In the genomic region with DNA sequence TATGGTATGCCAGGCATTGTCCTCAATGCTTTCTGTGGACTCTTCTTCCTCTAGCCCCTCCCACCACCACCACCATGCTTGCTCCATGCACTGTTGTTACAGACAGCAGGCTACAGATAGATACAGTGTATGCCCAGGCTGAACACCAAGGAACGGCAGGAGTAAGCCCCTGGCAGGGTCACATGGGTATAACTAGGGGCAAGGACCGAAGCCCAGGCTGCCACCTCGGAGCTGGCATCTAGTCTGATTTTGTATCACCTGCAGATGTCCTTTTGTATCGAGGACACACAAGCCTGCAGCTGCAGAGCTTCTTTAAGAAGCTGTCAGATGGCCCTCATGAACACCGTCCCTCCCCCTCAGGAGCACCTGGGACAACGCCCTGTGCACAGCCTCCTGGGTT, we compare ENCODE assay signal across 21 mouse cellular contexts. TPM values are rescaled to one million over a fixed set of nuclear protein-coding genes. Genes with fewer than 3 reads are reported as not detected.
A peak's percentile ranks its signal among the peaks of the same experiment; 100 is the strongest.
DNase-seq lines count a peak whose midpoint lies in the region; ATAC-seq lines count a peak whose summit lies in the region.
"Had no signal": no experiment of that assay in that cellular context is flagged by ENCODE, and none has a peak within 500 bp of the region (broad histone marks: within the 10 kb centered on the region; RNA-seq: fewer than 3 reads in every experiment).

No protein-coding gene starts in this region.

- ATAC-seq in forebrain, embryonic 13.5 days = no peak
- ATAC-seq: inflammation-experienced regulatory T-cells, adult 6 months; liver, embryonic 12.5 days had no signal

- no peak overlapping the region for H3K4me2 ChIP-seq in forebrain, embryonic 13.5 days
- H3K4me2 ChIP-seq: liver, embryonic 12.5 days; lung, embryonic 14.5 days had no signal

- H3K4me3 ChIP-seq in forebrain, embryonic 13.5 days = no peak overlapping the region
- H3K4me3 ChIP-seq in forebrain, embryonic 10.5 days = no peak overlapping the region
- H3K4me3 ChIP-seq in limb, embryonic 10.5 days = no peak overlapping the region
- H3K4me3 ChIP-seq: liver, embryonic 12.5 days had no signal

- peaks cover 11% of the 10 kb centered on the region for H3K4me1 ChIP-seq in forebrain, embryonic 13.5 days
- H3K4me1 ChIP-seq in forebrain, embryonic 10.5 days = peaks cover 9% of the 10 kb centered on the region; the same call in 1 of the 2 replicates
- peaks cover 12% of the 10 kb centered on the region for H3K4me1 ChIP-seq in limb, embryonic 10.5 days
- H3K4me1 ChIP-seq: liver, embryonic 12.5 days had no signal

- no peaks in the 10 kb centered on the region for H3K9me3 ChIP-seq in forebrain, embryonic 13.5 days (replicated peaks)
- no peaks in the 10 kb centered on the region for H3K9me3 ChIP-seq in forebrain, embryonic 10.5 days
- no peaks in the 10 kb centered on the region for H3K9me3 ChIP-seq in limb, embryonic 10.5 days (replicated peaks)
- H3K9me3 ChIP-seq: liver, embryonic 12.5 days had no signal

- H3K36me3 ChIP-seq in forebrain, embryonic 13.5 days (ENCODE audit: poor library complexity, severe bottlenecking) = 0 out of 2 replicates have a peak, but pooled peaks cover 7% of the 10 kb centered on the region
- no peaks in the 10 kb centered on the region for H3K36me3 ChIP-seq in forebrain, embryonic 10.5 days (replicated peaks)
- no peaks in the 10 kb centered on the region for H3K36me3 ChIP-seq in limb, embryonic 10.5 days
- H3K36me3 ChIP-seq: liver, embryonic 12.5 days had no signal

- peak overlapping the region; percentile 1; the same call in 1 of the 2 replicates for H3K27ac ChIP-seq in forebrain, embryonic 13.5 days
- no peak overlapping the region for H3K27ac ChIP-seq in forebrain, embryonic 10.5 days
- H3K27ac ChIP-seq in limb, embryonic 10.5 days = peak overlapping the region; percentile 40; the same call in 1 of the 2 replicates
- H3K27ac ChIP-seq: liver, embryonic 12.5 days; stomach, postnatal 0 days had no signal

- H3K9ac ChIP-seq in forebrain, embryonic 13.5 days = no peak overlapping the region
- H3K9ac ChIP-seq: liver, embryonic 12.5 days; lung, embryonic 14.5 days had no signal

- H3K27me3 ChIP-seq in forebrain, embryonic 13.5 days = no peaks in the 10 kb centered on the region
- no peaks in the 10 kb centered on the region for H3K27me3 ChIP-seq in forebrain, embryonic 10.5 days (ENCODE audit: poor library complexity, severe bottlenecking)
- H3K27me3 ChIP-seq in limb, embryonic 10.5 days (ENCODE audit: low read depth, poor library complexity, severe bottlenecking) = no peaks in the 10 kb centered on the region
- H3K27me3 ChIP-seq: CH12.LX had no signal

- 74% methylated on average over 6 of the region's 6 CpGs for WGBS in forebrain, embryonic 13.5 days
- WGBS in forebrain, embryonic 10.5 days = 89% methylated on average over 6 of the region's 6 CpGs
- WGBS in limb, embryonic 10.5 days = 80% methylated on average over 6 of the region's 6 CpGs

- DNase-seq in forebrain, embryonic 10.5 days (ENCODE audit: extremely low spot score, low spot score) = no peak
- peak; percentile 74 for DNase-seq in A20 (ENCODE audit: low read depth, low spot score)
- DNase-seq in limb, embryonic 10.5 days (ENCODE audit: low spot score) = no peak
- DNase-seq in thymus, adult 18-20 months = peak; percentile 63 to 83
- DNase-seq in retina, embryonic 14.5 days (ENCODE audit: low spot score) = no peak
- DNase-seq in kidney, postnatal 4 days = no peak
- DNase-seq in layer of hippocampus, adult 18-20 months (ENCODE audit: low spot score in 2 of 2) = no peak
- DNase-seq: cerebellum, postnatal 14 days; gastrocnemius, postnatal 25 days; heart, postnatal 10 days; kidney, adult 9 months; kidney, postnatal 36 days; layer of hippocampus, postnatal 36 days; left cerebral cortex, postnatal 4 days; lung, embryonic 14.5 days; right cerebral cortex, postnatal 25 days had no signal

RNA-seq across cellular contexts. Expression of gene Lyrm2, which starts 52.8 kb away (rescaled TPM):
- 170 and 172 TPM in 2 replicates for polyA plus RNA-seq in forebrain, embryonic 13.5 days (2015; fragmentation: Nextera tagmentation; extraction: Ambion mirVana)
- polyA plus RNA-seq in forebrain, embryonic 10.5 days (2016; fragmentation: Nextera tagmentation; extraction: Ambion mirVana) = 101 and 110 TPM in 2 replicates
- polyA plus RNA-seq in limb, embryonic 10.5 days (2016; fragmentation: Nextera tagmentation; extraction: Ambion mirVana) = 85.3 and 94.7 TPM in 2 replicates
- total RNA-seq in layer of hippocampus, adult 18-20 months (2021) = 10 to 100 TPM; 34.9 to 35.4 TPM

Comparison
In these comparisons a context has a peak if more than half of its experiments do, and no peak if none do; other contexts are left out.
1. DNase-seq: peak in A20 (single experiment) and thymus, adult 18-20 months (2 of 2); none in forebrain, embryonic 10.5 days (single experiment), limb, embryonic 10.5 days (single experiment), retina, embryonic 14.5 days (single experiment), kidney, postnatal 4 days (0 of 2) and layer of hippocampus, adult 18-20 months (0 of 2).